Mouse (Mus musculus) left cerebral cortex, adult 18-20 months (tissue): ENCODE measurements around the gene Apeh. TPM values are rescaled to one million over a fixed set of nuclear protein-coding genes. Genes with fewer than 3 reads are reported as not detected.

ENCODE experiments used
- DNase-seq, 2 experiments: peaks; one replicate each; pipeline ENCODE4 v3.0.0; 2021 to 2022; ENCODE audit warnings: low spot score in 2 of 2, mixed read lengths in 1 of 2
- total RNA-seq, 2 experiments: library from RNA; stranded (reverse); gene quantifications; 2 replicates each; pipeline ENCODE4 v1.2.3; 2021

Gene Apeh
- total RNA-seq, 2 experiments from 2014 or later = 29.2 to 32.2 TPM

GRCm38 (mm10) chr9:108121170-108121969, 27.0 kb upstream of the Apeh start:
- no peak for DNase-seq

GRCm38 (mm10) chr9:108120671-108121070, 26.3 kb upstream of the Apeh start:
- no peak for DNase-seq

GRCm38 (mm10) chr9:108119891-108120411, 25.5 kb upstream of the Apeh start:
- no peak for DNase-seq

- no peak for DNase-seq
Observed at GRCm38 (mm10) chr9:108117143-108117542, 22.7 kb upstream of the Apeh start.

- peak; percentile 62 to 84 for DNase-seq
Observed at GRCm38 (mm10) chr9:108115290-108116077, 21.1 kb upstream of the Apeh start.

GRCm38 (mm10) chr9:108112719-108113340, 18.4 kb upstream of the Apeh start:
- no peak for DNase-seq

GRCm38 (mm10) chr9:108111593-108112121, 17.3 kb upstream of the Apeh start:
- DNase-seq = no peak

- DNase-seq = no peak
Observed at GRCm38 (mm10) chr9:108111101-108111592, 16.7 kb upstream of the Apeh start.

GRCm38 (mm10) chr9:108110160-108110559, 15.8 kb upstream of the Apeh start:
- no peak for DNase-seq

- no peak for DNase-seq
Observed at GRCm38 (mm10) chr9:108107867-108108266, 13.5 kb upstream of the Apeh start.

GRCm38 (mm10) chr9:108106090-108106489, 11.7 kb upstream of the Apeh start:
- DNase-seq = no peak

GRCm38 (mm10) chr9:108105549-108105863, 11.1 kb upstream of the Apeh start:
- DNase-seq = no peak

- no peak for DNase-seq
Observed at GRCm38 (mm10) chr9:108104766-108105548, 10.6 kb upstream of the Apeh start.

GRCm38 (mm10) chr9:108099619-108100018, 5.2 kb upstream of the Apeh start:
- DNase-seq = no peak

- no peak for DNase-seq
Observed at GRCm38 (mm10) chr9:108095949-108096712, 1.7 kb upstream of the Apeh start.

GRCm38 (mm10) chr9:108095518-108095917, 1.1 kb upstream of the Apeh start:
- peak in 1 of 2 experiments; percentile 63 for DNase-seq

- DNase-seq = no peak
Observed at GRCm38 (mm10) chr9:108094998-108095411, 599 bp upstream of the Apeh start.

GRCm38 (mm10) chr9:108093586-108093985, 820 bp downstream of the Apeh start:
- no peak for DNase-seq

- no peak for DNase-seq
Observed at GRCm38 (mm10) chr9:108090611-108091120, 3.7 kb downstream of the Apeh start.
